Mouse (Mus musculus): ENCODE data around the gene Peli2.
A peak's percentile ranks its signal among the peaks of the same experiment; 100 is the strongest.

Peli2 gene

DNA sequence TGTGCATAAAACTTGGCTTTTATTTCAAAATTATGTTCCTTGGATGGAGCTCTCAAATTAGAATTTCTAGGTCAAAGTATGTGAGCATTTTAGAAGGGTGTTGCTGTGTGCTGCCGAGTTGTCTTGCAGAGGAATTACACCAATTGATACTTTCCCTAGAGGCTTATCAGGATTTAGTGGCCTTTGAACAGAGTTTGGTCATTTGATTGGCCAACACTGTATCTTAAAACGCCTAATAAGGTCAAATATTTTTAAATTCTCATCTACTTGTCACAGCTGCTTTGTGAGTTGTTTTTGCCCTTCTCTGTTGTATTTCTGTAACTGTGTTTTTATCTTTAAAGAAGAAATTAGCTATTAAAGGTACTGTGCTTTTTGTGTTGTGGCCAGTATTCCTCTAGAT lies 32.4 kb downstream of the Peli2 start:
- DNase-seq (ENCODE audit: low spot score), result no peak

DNA sequence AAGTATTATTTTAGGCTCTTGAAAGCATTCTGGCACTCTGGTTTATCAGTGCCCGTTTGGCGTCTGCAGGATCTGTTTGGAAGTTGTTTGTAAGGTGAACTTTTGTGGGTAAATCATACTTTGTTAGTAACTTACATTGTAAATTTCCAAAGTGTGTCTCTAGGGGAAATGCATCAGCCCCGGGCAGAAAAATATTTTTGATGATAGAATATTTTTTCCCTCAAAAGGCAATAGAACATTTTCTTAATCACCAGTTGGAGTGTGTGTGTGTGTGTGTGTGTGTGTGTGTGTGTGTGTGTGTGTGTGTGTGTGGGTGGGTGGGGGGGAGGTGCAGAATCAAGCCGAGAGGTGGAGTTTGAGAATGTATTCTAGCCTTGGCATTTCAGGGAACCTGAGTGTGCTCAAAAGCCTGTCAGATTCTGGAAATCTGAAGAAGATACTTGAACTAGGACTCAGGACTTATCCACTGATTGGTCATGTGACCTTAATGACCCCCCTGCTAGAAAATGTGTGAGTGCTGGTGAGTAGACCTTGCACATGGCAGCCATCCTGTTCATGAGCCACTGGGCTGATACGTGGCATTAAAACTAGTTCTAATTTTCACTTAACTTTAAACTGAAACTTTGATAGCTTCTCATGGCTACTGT lies 33.4 kb downstream of the Peli2 start:
- no peak for DNase-seq (ENCODE audit: low spot score)

- no peak for DNase-seq (ENCODE audit: low spot score)
These were observed 34.0 kb downstream of the Peli2 start for GRCm38 (mm10) chr14:48154641-48155040.

DNA sequence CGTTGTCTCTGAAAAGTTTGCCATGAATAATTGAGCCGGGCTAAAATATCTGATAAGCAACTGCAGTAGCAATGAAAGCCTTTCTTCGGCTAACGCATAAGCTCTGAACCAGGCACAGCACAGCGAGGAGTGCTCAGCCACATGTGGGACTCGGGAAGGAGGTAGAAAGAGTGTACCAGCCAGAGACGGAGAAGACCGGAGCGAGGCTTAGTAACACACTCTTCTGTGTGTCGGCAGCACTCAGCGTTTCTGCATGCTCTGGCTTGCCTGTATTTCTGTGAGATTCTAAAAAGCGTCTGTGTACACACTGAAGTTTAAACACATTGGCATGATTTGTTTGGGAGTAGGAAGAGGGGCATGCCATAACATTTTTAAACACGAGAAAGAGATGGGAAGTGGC lies 34.5 kb downstream of the Peli2 start:
- DNase-seq (ENCODE audit: low spot score), result no peak

GRCm38 (mm10) chr14:48157085-48157484 lies 36.5 kb downstream of the Peli2 start:
- DNase-seq (ENCODE audit: low spot score), result no peak

DNA sequence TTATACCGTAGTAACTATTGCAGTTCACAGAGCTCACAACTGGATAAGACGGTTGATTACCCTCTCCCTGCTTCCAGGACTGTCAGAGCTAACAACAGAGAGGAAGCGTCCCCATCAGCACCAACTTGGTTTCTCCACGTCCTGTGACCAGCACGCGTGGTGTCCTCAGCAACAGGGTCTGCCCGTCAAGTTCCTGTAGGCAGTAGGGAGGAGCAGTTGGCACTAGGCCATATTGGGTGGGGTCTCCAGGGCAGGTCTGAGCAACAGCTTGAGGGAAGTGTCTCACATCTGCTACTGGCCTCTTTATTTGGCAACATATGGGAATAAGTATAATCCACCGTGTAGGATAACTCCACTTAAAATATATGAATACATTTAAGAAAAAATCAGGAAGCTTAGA lies 37.2 kb downstream of the Peli2 start:
- DNase-seq (ENCODE audit: low spot score), result no peak

DNA sequence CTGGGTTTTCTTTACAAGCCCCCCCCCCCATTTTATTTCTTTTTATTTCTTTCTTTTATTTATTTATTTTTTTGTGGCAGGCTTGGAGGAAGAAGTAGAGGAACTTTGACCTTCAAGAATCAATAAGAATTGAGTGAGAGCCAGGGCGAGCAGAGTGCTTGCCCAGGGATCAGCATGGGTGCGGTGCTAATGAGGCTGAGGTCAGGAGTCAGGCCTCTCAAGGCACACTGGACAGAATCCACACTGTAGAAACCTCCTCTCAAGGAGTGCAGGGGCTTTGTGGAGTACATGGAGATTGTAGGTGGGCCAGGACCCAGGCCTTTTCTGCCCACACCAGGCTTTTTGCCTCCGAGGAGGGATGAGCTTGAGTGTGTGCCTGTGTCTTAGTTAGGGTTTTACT lies 38.8 kb downstream of the Peli2 start:
- no peak for DNase-seq (ENCODE audit: low spot score)

- DNase-seq (ENCODE audit: low spot score), result no peak
These were observed 41.8 kb downstream of the Peli2 start for GRCm38 (mm10) chr14:48162446-48162845.

DNA sequence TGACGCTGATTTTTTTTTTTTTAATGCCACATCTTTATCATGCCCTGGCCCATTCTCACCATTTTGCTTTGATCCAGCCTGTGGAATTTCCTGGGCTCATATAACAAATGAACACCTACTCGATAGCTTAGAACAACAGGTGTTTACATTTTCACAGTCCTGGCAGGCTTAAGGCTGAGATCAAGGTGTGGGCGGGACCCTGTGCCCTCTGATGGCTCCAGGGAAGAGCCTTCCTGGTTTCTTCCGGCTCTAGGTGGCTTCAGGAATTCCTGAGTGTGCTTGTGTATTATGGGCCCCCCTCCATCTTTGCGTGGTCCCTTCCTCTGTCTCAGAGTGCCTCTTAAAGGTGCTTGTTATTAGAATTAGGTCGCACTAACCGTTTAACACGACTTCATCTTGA lies 44.3 kb downstream of the Peli2 start:
- DNase-seq (ENCODE audit: low spot score), result no peak

- no peak for DNase-seq (ENCODE audit: low spot score)
These were observed 45.8 kb downstream of the Peli2 start for GRCm38 (mm10) chr14:48166396-48166795.

- DNase-seq (ENCODE audit: low spot score), result no peak
These were observed 46.4 kb downstream of the Peli2 start for GRCm38 (mm10) chr14:48167020-48167419.

DNA sequence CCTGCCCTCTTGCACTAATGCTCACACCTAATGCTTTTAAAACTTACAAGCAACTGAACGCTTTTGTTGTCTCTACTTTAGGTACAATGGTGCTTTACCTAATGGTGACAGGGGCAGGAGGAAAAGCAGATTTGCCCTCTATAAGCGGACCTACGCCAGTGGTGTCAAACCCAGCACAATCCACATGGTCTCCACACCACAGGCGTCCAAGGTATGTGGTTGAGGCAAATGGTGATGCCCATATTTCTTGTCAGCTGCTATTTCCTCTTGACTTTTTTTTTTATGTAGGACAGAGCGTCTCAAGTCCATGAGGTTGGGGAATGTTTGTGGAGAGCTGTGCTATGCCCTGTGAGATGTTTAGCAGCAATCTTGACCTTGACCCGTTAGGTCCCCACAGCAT lies 47.5 kb downstream of the Peli2 start:
- DNase-seq (ENCODE audit: low spot score), result no peak

- DNase-seq (ENCODE audit: low spot score), result peak; percentile 45
These were observed 49.3 kb downstream of the Peli2 start for GRCm38 (mm10) chr14:48169970-48170369.

DNA sequence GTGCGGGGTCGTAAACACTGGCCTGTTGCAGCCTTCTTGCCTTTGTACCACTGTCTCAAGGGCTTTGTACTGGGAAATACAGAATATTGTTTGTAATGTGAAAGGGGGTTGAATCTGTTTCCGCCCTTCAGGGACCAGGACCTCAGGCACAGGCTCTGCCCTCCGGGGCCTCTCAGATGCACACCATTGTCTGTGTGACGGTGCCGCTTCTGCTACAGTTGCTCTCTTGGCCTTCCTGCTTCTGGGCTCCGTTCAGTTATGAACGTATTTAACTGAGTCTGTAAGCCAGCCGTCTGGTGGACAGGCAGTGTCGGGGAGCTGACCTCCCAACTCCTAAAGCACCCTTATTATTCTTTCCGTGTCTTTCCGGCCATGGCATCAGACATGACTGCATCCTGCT lies 50.6 kb downstream of the Peli2 start:
- DNase-seq (ENCODE audit: low spot score), result no peak

GRCm38 (mm10) chr14:48172026-48172425 lies 51.4 kb downstream of the Peli2 start:
- no peak for DNase-seq (ENCODE audit: low spot score)

- no peak for DNase-seq (ENCODE audit: low spot score)
These were observed 52.3 kb downstream of the Peli2 start for GRCm38 (mm10) chr14:48172876-48173275.

GRCm38 (mm10) chr14:48173840-48174239 lies 53.2 kb downstream of the Peli2 start:
- peak; percentile 20 for DNase-seq (ENCODE audit: low spot score)

- DNase-seq (ENCODE audit: low spot score), result no peak
These were observed 53.7 kb downstream of the Peli2 start for GRCm38 (mm10) chr14:48174356-48174755.

- no peak for DNase-seq (ENCODE audit: low spot score)
These were observed 54.5 kb downstream of the Peli2 start for GRCm38 (mm10) chr14:48175115-48175514.

GRCm38 (mm10) chr14:48178304-48178995 lies 57.8 kb downstream of the Peli2 start:
- no peak for DNase-seq (ENCODE audit: low spot score)

- DNase-seq (ENCODE audit: low spot score), result no peak
These were observed 58.4 kb downstream of the Peli2 start for GRCm38 (mm10) chr14:48179021-48179420.

GRCm38 (mm10) chr14:48186302-48186701 lies 65.7 kb downstream of the Peli2 start:
- no peak for DNase-seq (ENCODE audit: low spot score)

GRCm38 (mm10) chr14:48187100-48187499 lies 66.5 kb downstream of the Peli2 start:
- no peak for DNase-seq (ENCODE audit: low spot score)

GRCm38 (mm10) chr14:48189330-48189729 lies 68.7 kb downstream of the Peli2 start:
- DNase-seq (ENCODE audit: low spot score), result peak; percentile 34

All from adipocyte (in vitro differentiated cells).